Mouse (Mus musculus) myocyte (in vitro differentiated cells): ENCODE measurements at regions not wholly inside any gene's neighbourhood (a gene's known extent, or its start where the extent isn't known, plus 50 kb on each side); places are given as distances from the start of the nearest gene placed in this dataset.

Source experiments
- MAX ChIP-seq: IDR thresholded peaks from one replicate; pipeline ENCODE4 v1.6.1; 2011; ENCODE audit warnings: low read depth, mild to moderate bottlenecking, control low read depth
- POLR2A ChIP-seq: IDR thresholded peaks from one replicate; pipeline ENCODE4 v1.6.1; 2011; ENCODE audit warnings: low read depth, mild to moderate bottlenecking, control low read depth, moderate library complexity; ENCODE audit not compliant: insufficient read length

- TF ChIP-seq POLR2A, result no peak
- TF ChIP-seq MAX, result no peak
These were observed 191.6 kb downstream of the Qdpr start for GRCm38 (mm10) chr5:45258486-45258885.
